Mouse (Mus musculus): ENCODE measurements around the gene Abtb1. TPM values are rescaled to one million over a fixed set of nuclear protein-coding genes. Genes with fewer than 3 reads are reported as not detected.

Abtb1 gene
- polyA plus RNA-seq, 1 experiment from 2014 or later = 20.9 TPM

- peaks cover 42 to 43% of the 10 kb centered on the region in 2 experiments for H3K4me1 ChIP-seq (ENCODE audit: control insufficient read depth in 2 of 2, insufficient read depth in 2 of 2, low read length in 2 of 2)
- 66% methylated on average over 15 of the region's 15 CpGs for WGBS
- no peaks in the 10 kb centered on the region for H3K27me3 ChIP-seq (ENCODE audit: control insufficient read depth, insufficient read depth, low read length)
- no peak overlapping the region for H3K9ac ChIP-seq (ENCODE audit: low read length)
- H3K4me2 ChIP-seq (ENCODE audit: low read length) = no peak overlapping the region
- no peaks in the 10 kb centered on the region for H3K9me3 ChIP-seq (ENCODE audit: control insufficient read depth, low read length)
- no peak for ATAC-seq (ENCODE audit: insufficient number of reproducible peaks, insufficient read depth, low FRiP score, low read depth)
- no peaks in the 10 kb centered on the region for H3K36me3 ChIP-seq (ENCODE audit: control insufficient read depth, insufficient read depth, low read length)
- peak overlapping the region; percentile 8 to 33; a peak in 1 of 4 replicates for H3K27ac ChIP-seq (replicated peaks in 1 of 2; ENCODE audit: control insufficient read depth in 1 of 2, insufficient read depth in 1 of 2, low read depth in 2 of 2, low read length in 2 of 2)
- H3K4me3 ChIP-seq (ENCODE audit: control insufficient read depth in 1 of 2, insufficient read depth in 1 of 2, low read depth in 1 of 2, low read length in 2 of 2) = no peak overlapping the region
Measured at GRCm38 (mm10) chr6:88786732-88787445, 54.9 kb downstream of the Abtb1 start.

Other genes with a start within 250 kb of the Abtb1 start
- gene Kbtbd12, start 204.0 kb downstream of the Abtb1 start, polyA plus RNA-seq (2014; fragmentation: Nextera tagmentation; extraction: Ambion mirVana) = 22.8 and 26.7 TPM in 2 replicates
- gene Mgll, start 117.6 kb downstream of the Abtb1 start, polyA plus RNA-seq (2014; fragmentation: Nextera tagmentation; extraction: Ambion mirVana) = 25.9 and 28.7 TPM in 2 replicates
- 49.9 and 51.6 TPM in 2 replicates for gene Podxl2, start 33.1 kb upstream of the Abtb1 start, polyA plus RNA-seq (2014; fragmentation: Nextera tagmentation; extraction: Ambion mirVana)
- 79.2 and 83.9 TPM in 2 replicates for gene Mcm2, start 56.8 kb upstream of the Abtb1 start, polyA plus RNA-seq (2014; fragmentation: Nextera tagmentation; extraction: Ambion mirVana)
- gene Tpra1, start 60.3 kb upstream of the Abtb1 start, polyA plus RNA-seq (2014; fragmentation: Nextera tagmentation; extraction: Ambion mirVana) = 36.8 and 39.5 TPM in 2 replicates

Measured in heart, embryonic 14.5 days (tissue).